Mouse (Mus musculus) left cerebral cortex, postnatal 25 days (tissue): ENCODE results near the gene Sdsl. TPM values are rescaled to one million over a fixed set of nuclear protein-coding genes. Genes with fewer than 3 reads are reported as not detected.

Experiments used
- DNase-seq, 2 experiments: peaks; one replicate each; pipeline ENCODE4 v3.0.0; 2022; ENCODE audit warnings: low spot score in 2 of 2, mixed read lengths in 1 of 2
- intact Hi-C: fragments of 180-260 bp; cut with DNase I; formaldehyde crosslinking; loops from one replicate; pipeline ENCODE4 v1.15.1; 2025
- total RNA-seq, 2 experiments: library from RNA; stranded (reverse); gene quantifications; 2 replicates each; pipeline ENCODE4 v1.2.3; 2021

Gene Sdsl
- total RNA-seq, 2 experiments from 2014 or later = 4.6 to 6.4 TPM

DNA sequence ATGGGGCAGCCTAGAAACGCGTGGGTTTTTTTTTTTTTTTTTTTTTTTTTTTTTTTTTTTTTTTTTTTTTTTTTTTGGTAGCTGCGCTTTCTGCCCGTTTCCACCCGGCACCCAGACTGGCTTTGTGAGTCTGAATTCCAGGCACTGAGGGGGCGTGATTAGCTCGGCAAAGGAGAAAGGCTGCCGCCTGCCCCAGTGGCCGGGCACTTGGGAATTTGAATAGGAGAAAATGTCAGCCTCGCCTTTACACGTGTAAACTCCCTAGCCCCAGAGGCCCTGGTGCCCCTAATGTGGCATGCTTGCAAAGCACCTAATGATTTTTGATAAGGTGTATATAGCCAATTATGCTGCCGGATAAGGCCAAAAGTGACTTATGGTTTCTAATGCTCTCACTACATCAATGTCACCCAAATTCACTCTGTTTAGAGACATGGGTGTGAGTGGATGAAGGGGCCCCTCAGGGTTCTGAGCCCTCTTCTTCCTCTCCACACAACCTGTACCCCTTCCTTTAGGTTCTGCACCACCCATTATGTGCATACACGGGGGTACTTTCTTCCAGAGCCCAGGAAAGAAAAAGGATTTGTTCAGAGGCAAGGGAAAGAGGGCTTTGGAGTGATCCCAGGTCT, 39.4 kb downstream of the Sdsl start:
- intact Hi-C loops = loop anchor here (10.0 kb wide), 1 partner anchor 1558 kb away; no protein-coding TSS in a partner anchor
- no peak for DNase-seq

DNA sequence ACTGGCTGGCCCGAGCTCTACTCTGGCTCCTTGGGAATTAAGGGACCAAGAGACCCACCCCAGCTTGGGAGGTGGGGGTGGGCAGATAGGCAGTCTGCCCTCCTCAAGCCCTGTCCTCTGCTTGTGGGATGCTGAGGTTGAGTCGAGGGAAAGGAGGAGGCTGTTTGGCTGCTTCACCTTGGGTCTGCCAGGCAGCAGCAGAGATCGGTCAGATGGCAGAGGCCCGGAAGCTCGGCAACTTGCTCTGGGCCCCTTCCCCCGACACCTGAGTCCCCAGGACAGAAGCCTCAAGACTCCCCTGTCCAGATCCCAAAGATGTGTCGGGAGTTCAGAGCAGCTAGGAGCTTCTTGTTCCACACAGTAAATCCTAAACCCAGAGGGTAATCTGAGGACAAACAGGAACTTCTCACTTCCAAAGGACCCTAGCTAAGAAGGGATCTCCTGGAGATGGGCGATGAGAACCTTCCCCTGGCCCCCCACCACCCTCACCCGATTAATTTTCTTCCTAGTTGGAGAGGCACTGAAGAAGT, 40.1 kb downstream of the Sdsl start:
- intact Hi-C loops = loop anchor here (10.0 kb wide), 1 partner anchor 1558 kb away; no protein-coding TSS in a partner anchor
- DNase-seq = no peak

DNA sequence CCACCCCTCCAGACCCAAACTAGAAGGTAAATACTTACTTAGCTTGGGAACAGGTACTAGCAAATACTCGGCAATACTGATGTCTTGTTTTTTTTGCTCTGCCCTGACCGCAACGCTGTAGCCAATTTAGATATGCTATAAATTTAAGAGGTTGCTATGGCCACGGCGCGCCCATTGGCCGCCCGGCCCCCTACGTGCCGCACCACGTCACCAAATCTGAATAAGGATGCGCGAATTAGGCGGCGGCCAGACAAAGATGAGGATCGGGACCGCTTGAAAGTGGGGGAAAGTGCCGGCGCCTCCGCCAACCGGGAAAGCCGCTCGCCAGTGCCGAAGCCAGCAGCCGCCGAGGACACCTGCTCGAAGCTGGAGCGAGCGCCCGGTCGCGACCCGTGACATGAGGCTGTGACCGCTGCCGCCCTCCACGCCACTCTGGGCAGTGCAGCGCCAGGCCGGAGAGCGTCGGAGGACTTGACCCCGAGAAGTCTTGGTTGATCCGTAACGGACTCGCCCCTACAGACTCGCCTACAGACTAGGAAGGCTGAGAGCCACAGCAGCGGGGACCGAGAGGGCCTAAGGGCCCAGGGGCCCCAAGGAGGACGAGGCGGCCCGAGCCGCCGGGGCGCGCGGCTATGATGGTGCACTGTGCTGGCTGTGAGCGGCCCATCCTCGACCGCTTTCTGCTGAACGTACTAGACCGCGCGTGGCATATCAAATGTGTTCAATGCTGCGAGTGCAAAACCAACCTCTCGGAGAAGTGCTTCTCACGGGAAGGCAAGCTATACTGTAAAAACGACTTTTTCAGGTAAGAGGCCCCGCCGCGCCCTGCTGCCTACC, 40.7 kb downstream of the Sdsl start, which contains the start of gene Lhx5:
Lhx5 (plus strand) TSS at position 51 of the 837 bp plus-strand sequence.
- intact Hi-C loops = loop anchor here (10.0 kb wide), 1 partner anchor 1557 kb away; no protein-coding TSS in a partner anchor
- DNase-seq = peak; percentile 45 to 54

GRCm38 (mm10) chr5:120431001-120431583, 41.5 kb downstream of the Sdsl start:
- no peak for DNase-seq
- intact Hi-C loops = loop anchor here (10.0 kb wide), 1 partner anchor 1556 kb away; no protein-coding TSS in a partner anchor

GRCm38 (mm10) chr5:120429692-120430091, 42.9 kb downstream of the Sdsl start:
- no peak for DNase-seq
- intact Hi-C loops = loop anchor here (10.0 kb wide), 2 partner anchors 625 to 1555 kb away; no protein-coding TSS in a partner anchor

- intact Hi-C loops = loop anchor here (10.0 kb wide), 1 partner anchor 624 kb away; no protein-coding TSS in a partner anchor
- DNase-seq = no peak
Observed at GRCm38 (mm10) chr5:120428990-120429389, 43.6 kb downstream of the Sdsl start.

GRCm38 (mm10) chr5:120428189-120428838, 44.3 kb downstream of the Sdsl start:
- intact Hi-C loops = loop anchor here (10.0 kb wide), 1 partner anchor 624 kb away; no protein-coding TSS in a partner anchor

DNA sequence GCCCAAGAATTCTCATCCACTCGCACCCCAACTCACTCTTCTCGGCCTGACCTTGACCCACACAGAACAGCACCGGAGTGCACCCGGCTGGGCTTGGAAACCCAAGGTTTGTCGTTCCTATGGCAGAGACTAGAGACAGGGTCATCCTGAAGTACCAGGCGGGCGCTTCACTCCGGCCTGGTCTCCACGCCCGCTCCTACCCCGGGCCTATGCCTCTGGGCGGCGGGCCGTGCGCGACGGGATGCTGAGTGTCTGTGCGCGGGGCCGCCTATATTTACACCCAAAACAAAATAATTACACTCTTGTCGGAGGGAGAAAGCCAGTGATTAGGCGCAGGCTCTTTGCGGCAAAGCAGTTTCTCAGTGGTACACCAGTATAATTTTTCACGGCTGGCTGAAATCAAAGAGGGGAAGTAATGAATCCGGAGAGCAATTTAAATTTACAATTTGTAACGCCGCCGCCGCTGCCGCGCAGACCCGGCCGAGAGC, 45.1 kb downstream of the Sdsl start:
- no peak for DNase-seq
- intact Hi-C loops = loop anchor here (10.0 kb wide), 1 partner anchor 623 kb away; no protein-coding TSS in a partner anchor

More at GRCm38 (mm10) chr5:120428189-120428838, 44.3 kb downstream of the Sdsl start:
- DNase-seq = no peak

GRCm38 (mm10) chr5:120426572-120426971, 46.0 kb downstream of the Sdsl start:
- DNase-seq = no peak

DNA sequence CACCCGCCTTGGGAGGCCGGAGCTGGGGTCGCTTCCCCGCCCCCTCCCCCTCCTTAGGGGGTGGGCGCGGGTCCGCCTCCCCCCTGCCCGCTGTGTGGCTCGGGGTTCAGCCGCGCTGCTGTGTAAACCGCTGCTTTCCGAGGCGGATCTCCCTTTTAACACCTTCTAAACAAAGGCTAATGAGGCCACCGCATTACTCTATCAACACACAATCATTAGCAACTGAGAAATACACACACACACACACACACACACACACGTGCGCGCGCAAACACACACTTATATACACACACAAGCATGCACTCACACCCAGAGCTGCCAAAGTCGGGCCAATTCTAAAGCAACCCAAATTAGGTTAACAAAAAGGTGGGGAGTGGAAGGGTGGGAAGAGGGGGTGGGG, 46.9 kb downstream of the Sdsl start:
- no peak for DNase-seq
- intact Hi-C loops = loop anchor here (10.0 kb wide), 1 partner anchor 621 kb away; no protein-coding TSS in a partner anchor

More at GRCm38 (mm10) chr5:120426572-120426971, 46.0 kb downstream of the Sdsl start:
- intact Hi-C loops = loop anchor here (10.0 kb wide), 1 partner anchor 622 kb away; no protein-coding TSS in a partner anchor

DNA sequence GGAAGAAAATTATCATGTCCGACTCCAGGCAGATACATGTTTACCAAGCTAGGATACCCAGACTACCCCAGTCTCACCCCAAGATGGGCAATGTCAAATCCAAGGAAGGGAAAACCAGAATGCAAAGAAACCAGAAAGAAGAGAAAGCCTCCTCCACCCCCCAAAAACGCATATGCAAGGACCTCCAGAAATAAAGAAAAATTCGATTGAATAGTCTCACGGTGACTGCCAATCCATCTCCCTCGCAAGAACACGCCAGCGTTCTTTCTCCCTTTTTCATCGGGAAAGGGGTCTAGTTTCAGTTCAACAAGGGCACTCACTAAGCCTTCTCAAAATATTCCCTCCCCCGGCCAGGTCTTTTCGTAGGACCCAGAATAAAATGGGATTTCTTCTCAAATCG, 48.0 kb downstream of the Sdsl start:
- DNase-seq = no peak
- intact Hi-C loops = loop anchor here (10.0 kb wide), 1 partner anchor 620 kb away; no protein-coding TSS in a partner anchor

- intact Hi-C loops = loop anchor here (10.0 kb wide), 1 partner anchor 619 kb away; no protein-coding TSS in a partner anchor
- DNase-seq = no peak
Observed at GRCm38 (mm10) chr5:120424039-120424438, 48.6 kb downstream of the Sdsl start.

DNA sequence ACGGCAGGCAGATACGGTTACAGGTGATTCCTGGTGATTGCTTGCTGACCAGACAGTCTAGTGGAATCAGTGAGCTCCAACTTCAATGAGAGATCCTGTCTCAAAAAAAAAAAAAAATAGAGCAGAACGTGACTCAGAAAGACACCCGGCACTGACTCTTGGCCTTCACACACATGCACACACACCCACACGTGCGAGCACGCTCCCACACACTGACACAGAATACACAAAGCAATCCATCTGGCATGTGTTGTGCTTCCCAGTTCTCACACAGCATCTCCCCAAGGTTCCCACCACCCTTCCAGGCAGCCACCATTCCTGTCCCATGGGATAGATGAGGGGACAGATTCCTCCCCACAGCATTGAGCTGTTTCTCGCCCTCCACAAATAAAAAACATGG, 52.5 kb downstream of the Sdsl start:
- peak in 1 of 2 experiments; percentile 79 for DNase-seq
- intact Hi-C loops = loop anchor here (10.0 kb wide), 1 partner anchor 615 kb away; no protein-coding TSS in a partner anchor

GRCm38 (mm10) chr5:120413436-120413835, 59.2 kb downstream of the Sdsl start:
- no peak for DNase-seq
- intact Hi-C loops = no loop called here

- DNase-seq = peak; percentile 27 to 38
- intact Hi-C loops = no loop called here
Observed at GRCm38 (mm10) chr5:120409385-120410378, 62.9 kb downstream of the Sdsl start.

- DNase-seq = no peak
- intact Hi-C loops = no loop called here
Observed at GRCm38 (mm10) chr5:120408933-120409332, 63.7 kb downstream of the Sdsl start.
